Mouse (Mus musculus) heart, postnatal 0 days (tissue): ENCODE measurements around the gene Fgfr2.

Experiments used
- CTCF ChIP-seq: IDR thresholded peaks from 2 replicates; pipeline ENCODE4 v1.5.1; 2016; ENCODE audit warnings: antibody characterized with exemption, control low read depth, low read depth
- EP300 ChIP-seq: IDR thresholded peaks from 2 replicates; pipeline ENCODE4 v1.6.1; 2016; ENCODE audit warnings: antibody characterized with exemption, low read depth

DNA sequence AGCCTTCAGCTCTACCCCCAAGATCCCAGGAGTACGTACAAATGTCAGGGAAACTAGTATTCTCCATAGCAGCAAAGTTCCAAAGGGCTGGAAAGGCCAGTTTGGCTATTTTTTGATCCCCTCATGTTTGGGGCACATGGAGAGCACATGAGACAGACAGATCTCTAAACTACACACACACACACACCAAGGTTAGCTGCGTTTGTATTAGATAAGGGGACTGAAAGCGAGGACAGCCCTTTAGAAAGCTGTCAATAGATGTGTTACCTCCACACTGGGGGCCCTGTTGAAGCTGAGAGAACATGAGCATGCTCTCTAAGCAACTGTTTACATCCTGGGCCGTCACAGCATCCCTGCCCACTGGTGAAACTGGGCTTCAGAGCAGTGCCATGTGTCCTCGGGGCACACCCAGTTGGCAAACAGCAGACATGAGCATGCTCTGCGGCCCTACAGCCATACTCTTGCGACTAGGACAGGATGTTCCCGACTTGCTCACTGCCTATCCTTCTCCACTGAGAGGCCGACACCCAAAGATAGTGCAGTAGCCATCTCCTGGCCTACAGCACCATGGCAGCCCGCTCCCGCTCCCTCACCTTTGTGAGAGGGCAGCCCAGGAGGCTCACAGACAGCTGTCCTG, 356.8 kb downstream of the Fgfr2 start:
- TF ChIP-seq CTCF (no peak; the same call in 1 of the 2 replicates), EP300 (no peak)
